Mouse (Mus musculus) myocyte (in vitro differentiated cells): ENCODE measurements around the gene Ppp1ca.

Experiments
- CEBPB ChIP-seq: IDR thresholded peaks from 2 replicates; pipeline ENCODE4 v1.6.1; 2011; ENCODE audit warnings: mild to moderate bottlenecking, moderate library complexity; ENCODE audit not compliant: poor library complexity, insufficient read depth, severe bottlenecking
- E2F4 ChIP-seq: IDR thresholded peaks from one replicate; pipeline ENCODE4 v1.6.1; 2011; ENCODE audit warnings: mild to moderate bottlenecking, control low read depth, moderate library complexity; ENCODE audit not compliant: insufficient read depth
- POLR2A ChIP-seq: IDR thresholded peaks from one replicate; pipeline ENCODE4 v1.6.1; 2011; ENCODE audit warnings: low read depth, mild to moderate bottlenecking, control low read depth, moderate library complexity; ENCODE audit not compliant: insufficient read length
- SRF ChIP-seq: IDR thresholded peaks from one replicate; pipeline ENCODE4 v1.6.1; 2011; ENCODE audit warnings: low read depth; ENCODE audit not compliant: control insufficient read depth, insufficient read length

DNA sequence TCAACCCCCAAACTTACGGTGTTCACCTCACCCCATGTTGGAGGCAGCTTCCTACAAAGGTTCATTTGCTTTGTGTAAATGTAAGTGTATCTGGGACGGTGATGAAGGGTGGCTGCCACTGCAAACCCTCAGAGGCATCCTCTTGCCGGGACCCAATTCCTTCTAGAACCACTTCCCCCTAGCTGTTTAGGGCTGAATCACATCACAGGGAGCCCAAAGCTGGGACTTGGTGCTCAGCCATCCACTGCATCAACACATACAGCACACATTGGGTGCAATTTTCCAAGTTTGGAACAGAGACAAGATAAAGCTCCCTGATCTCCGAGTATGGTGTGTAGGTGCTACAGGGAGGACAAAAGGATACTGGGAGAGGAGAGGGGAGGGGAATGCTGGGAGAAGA, 13.0 kb downstream of the Ppp1ca start:
- no peak for TF ChIP-seq POLR2A
- no peak for TF ChIP-seq CEBPB
- no peak for TF ChIP-seq SRF
- TF ChIP-seq E2F4, result no peak
